Mouse (Mus musculus): ENCODE measurements around the gene Apex2. TPM values are rescaled to one million over a fixed set of nuclear protein-coding genes. Genes with fewer than 3 reads are reported as not detected.

Gene Apex2
- 19.1 and 19.2 TPM in 2 replicates for total RNA-seq (2012; rRNA removed)

DNA sequence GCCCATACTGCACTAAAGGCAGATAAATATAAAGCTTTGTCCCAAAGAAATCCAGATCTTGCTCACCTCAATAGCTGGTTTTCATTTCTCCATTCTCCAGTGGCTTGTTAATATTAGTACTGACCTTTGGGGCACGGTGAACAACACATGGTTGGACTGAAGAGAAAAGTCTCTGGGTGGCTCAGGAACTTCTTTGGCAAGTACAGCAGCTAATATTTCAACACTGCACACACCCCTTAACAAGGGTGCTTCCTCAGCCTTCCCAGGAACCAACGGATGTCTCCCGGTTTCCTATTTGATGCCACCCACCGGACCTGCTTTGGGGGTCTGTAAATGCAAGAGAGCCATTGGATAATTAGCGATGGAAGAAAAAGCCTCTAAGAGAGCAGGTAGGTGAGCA is at the start of gene Apex2:
TSS of gene Apex2 (minus strand) at position 173 of the 400 bp plus-strand sequence.
- Histone ChIP-seq H3K9ac (ENCODE audit: insufficient read depth, low read depth, low read length, poor library complexity, severe bottlenecking) (peak within 1 kb of the TSS; percentile 47; the same call in 1 of the 2 replicates), H3K4me3 (ENCODE audit: insufficient read depth in 1 of 2, low read depth in 1 of 2, low read length in 2 of 2, poor library complexity in 1 of 2, severe bottlenecking in 1 of 2) (peak within 1 kb of the TSS; percentile 91 to 99)
- in situ Hi-C loops (cut with MboI; ENCODE audit: low sequenced_read_pairs in 2 of 2, unreplicated experiment in 2 of 2): no loop called here

DNA sequence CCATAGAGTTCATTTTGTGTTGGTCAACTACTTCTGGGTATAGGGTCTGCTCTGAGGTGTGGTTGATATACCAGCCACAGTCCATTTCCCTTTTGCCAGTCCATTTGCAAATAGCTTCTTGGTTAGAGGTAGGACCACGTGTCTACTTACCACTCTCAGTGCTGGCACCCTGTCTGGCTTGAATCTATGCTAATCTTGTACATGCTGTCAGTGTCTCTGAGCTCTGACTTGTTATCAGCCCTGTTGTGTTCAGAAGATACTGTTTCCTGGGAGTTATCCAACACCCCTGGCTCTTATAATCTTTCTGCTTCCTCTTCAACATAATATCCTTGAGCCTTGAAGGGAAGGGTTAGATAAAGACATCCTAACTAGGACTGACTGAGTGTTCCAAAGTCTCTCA is 46.8 kb upstream of the Apex2 start:
- no peak overlapping the region for H3K9ac ChIP-seq (ENCODE audit: insufficient read depth, low read depth, low read length, poor library complexity, severe bottlenecking)
- TF ChIP-seq MAFK (IDR thresholded peaks at IDR 0.05; ENCODE audit: insufficient read depth, low read depth, low read length): no peak
- TF ChIP-seq HCFC1 (IDR thresholded peaks at IDR 0.05; ENCODE audit: borderline replicate concordance, insufficient read depth, low read length): no peak
- TF ChIP-seq ZNF384 (IDR thresholded peaks at IDR 0.05; ENCODE audit: low read depth, low read length): no peak
- TF ChIP-seq ZC3H11A (IDR thresholded peaks at IDR 0.05; ENCODE audit: borderline replicate concordance, low read depth, low read length): no peak
- no peak for TF ChIP-seq CHD2 (IDR thresholded peaks at IDR 0.05; ENCODE audit: low read depth, low read length)
- no peaks in the 10 kb centered on the region for H3K9me3 ChIP-seq (ENCODE audit: control insufficient read depth, insufficient read depth, low read depth, low read length)
- H3K27ac ChIP-seq (ENCODE audit: insufficient read depth, low read depth, low read length, poor library complexity, severe bottlenecking): no peak overlapping the region
- in situ Hi-C loops (cut with MboI; ENCODE audit: low sequenced_read_pairs in 2 of 2, unreplicated experiment in 2 of 2): no loop called here
- H3K4me3 ChIP-seq (ENCODE audit: insufficient read depth in 1 of 2, low read depth in 1 of 2, low read length in 2 of 2, poor library complexity in 1 of 2, severe bottlenecking in 1 of 2): no peak overlapping the region
- no peak for DNase-seq (ENCODE audit: low read depth, low spot score)
- no peaks in the 10 kb centered on the region for H3K4me1 ChIP-seq (ENCODE audit: control insufficient read depth in 2 of 2, insufficient read depth in 2 of 2, low read length in 2 of 2, poor library complexity in 1 of 2)
- no peaks in the 10 kb centered on the region for H3K36me3 ChIP-seq (ENCODE audit: control insufficient read depth, insufficient read depth, low read length, poor library complexity, severe bottlenecking)

More for the DNA sequence above, at the start of gene Apex2:
- H3K9me3 ChIP-seq (ENCODE audit: control insufficient read depth, insufficient read depth, low read depth, low read length): no peaks in the 10 kb centered on the region
- DNase-seq (ENCODE audit: low read depth, low spot score): no peak
- peaks cover 5% of the 10 kb centered on the region for H3K36me3 ChIP-seq (ENCODE audit: control insufficient read depth, insufficient read depth, low read length, poor library complexity, severe bottlenecking)
- no peaks in the 10 kb centered on the region; a peak in 1 of 4 replicates for H3K4me1 ChIP-seq (ENCODE audit: control insufficient read depth in 2 of 2, insufficient read depth in 2 of 2, low read length in 2 of 2, poor library complexity in 1 of 2)
- TF ChIP-seq ZC3H11A (IDR thresholded peaks at IDR 0.05; ENCODE audit: borderline replicate concordance, low read depth, low read length) (no peak), CHD2 (IDR thresholded peaks at IDR 0.05; ENCODE audit: low read depth, low read length) (no peak), HCFC1 (IDR thresholded peaks at IDR 0.05; ENCODE audit: borderline replicate concordance, insufficient read depth, low read length) (no peak), ZNF384 (IDR thresholded peaks at IDR 0.05; ENCODE audit: low read depth, low read length) (no peak), MAFK (IDR thresholded peaks at IDR 0.05; ENCODE audit: insufficient read depth, low read depth, low read length) (no peak)
- H3K27ac ChIP-seq (ENCODE audit: insufficient read depth, low read depth, low read length, poor library complexity, severe bottlenecking): no peak within 1 kb of the TSS

DNA sequence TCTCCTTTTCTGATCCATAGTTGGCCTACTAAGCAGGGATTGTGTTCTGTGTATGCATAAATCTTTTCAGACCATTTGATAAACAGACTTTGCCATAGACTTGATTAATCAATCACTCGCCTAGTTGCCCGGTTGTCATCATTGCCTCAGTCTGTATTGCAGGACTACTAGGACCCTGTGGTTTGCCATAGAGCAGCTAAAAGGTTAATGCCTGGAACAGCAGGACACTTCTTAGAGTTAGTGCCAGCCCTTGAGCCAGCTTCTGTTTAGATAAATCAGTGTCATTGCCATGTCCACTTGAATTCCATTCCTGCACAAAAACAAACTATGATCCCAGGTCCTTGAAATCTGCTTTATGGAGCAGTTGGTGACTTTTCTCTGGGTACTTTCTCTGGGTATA is 9.2 kb upstream of the Apex2 start:
- Histone ChIP-seq H3K4me1 (ENCODE audit: control insufficient read depth in 2 of 2, insufficient read depth in 2 of 2, low read length in 2 of 2, poor library complexity in 1 of 2) (no peaks in the 10 kb centered on the region), H3K27ac (ENCODE audit: insufficient read depth, low read depth, low read length, poor library complexity, severe bottlenecking) (no peak overlapping the region), H3K4me3 (ENCODE audit: insufficient read depth in 1 of 2, low read depth in 1 of 2, low read length in 2 of 2, poor library complexity in 1 of 2, severe bottlenecking in 1 of 2) (no peak overlapping the region), H3K9ac (ENCODE audit: insufficient read depth, low read depth, low read length, poor library complexity, severe bottlenecking) (no peak overlapping the region), H3K9me3 (ENCODE audit: control insufficient read depth, insufficient read depth, low read depth, low read length) (no peaks in the 10 kb centered on the region), H3K36me3 (ENCODE audit: control insufficient read depth, insufficient read depth, low read length, poor library complexity, severe bottlenecking) (no peaks in the 10 kb centered on the region)
- no peak for TF ChIP-seq CHD2 (IDR thresholded peaks at IDR 0.05; ENCODE audit: low read depth, low read length)
- TF ChIP-seq HCFC1 (IDR thresholded peaks at IDR 0.05; ENCODE audit: borderline replicate concordance, insufficient read depth, low read length): no peak
- TF ChIP-seq MAFK (IDR thresholded peaks at IDR 0.05; ENCODE audit: insufficient read depth, low read depth, low read length): no peak
- no peak for TF ChIP-seq ZC3H11A (IDR thresholded peaks at IDR 0.05; ENCODE audit: borderline replicate concordance, low read depth, low read length)
- TF ChIP-seq ZNF384 (IDR thresholded peaks at IDR 0.05; ENCODE audit: low read depth, low read length): no peak
- in situ Hi-C loops (cut with MboI; ENCODE audit: low sequenced_read_pairs in 2 of 2, unreplicated experiment in 2 of 2): no loop called here
- DNase-seq (ENCODE audit: low read depth, low spot score): no peak

DNA sequence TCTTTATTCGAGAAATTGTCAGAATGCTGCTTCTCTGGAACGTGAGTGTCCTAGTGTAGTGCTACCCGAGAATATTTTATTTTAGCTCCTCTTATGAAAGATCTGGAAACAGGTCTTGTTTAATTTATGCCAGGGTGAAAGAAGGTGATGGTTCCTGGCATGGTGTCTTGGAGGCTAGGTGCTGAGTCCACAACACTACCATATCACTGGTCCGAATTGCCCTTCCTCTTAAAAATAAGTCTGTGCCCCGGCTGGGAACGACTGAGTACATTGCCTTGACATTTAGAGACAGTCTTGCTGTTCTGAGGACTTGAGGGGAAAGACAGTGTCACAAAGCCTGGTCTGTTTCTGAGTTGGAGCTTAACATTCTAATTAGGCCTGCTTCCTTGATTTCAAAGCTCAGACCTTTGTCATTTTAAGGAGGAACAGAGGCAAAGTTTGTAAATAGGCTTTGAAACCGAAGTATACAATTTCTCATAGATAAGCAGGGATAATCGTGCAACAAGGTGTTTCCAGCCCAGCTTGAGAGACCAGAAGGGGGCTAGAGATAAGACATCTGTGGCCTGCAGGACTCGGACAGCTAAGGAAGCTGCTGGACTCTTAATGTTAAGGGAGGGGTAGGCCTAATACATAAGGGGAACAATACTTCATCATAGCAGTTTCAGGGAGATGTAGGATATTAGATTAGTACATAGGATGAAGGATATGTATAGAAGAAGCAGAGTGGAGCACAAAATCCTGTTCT is 5.5 kb upstream of the Apex2 start:
- DNase-seq (ENCODE audit: low read depth, low spot score): no peak
- TF ChIP-seq ZC3H11A (IDR thresholded peaks at IDR 0.05; ENCODE audit: borderline replicate concordance, low read depth, low read length) (no peak), HCFC1 (IDR thresholded peaks at IDR 0.05; ENCODE audit: borderline replicate concordance, insufficient read depth, low read length) (no peak), MAFK (IDR thresholded peaks at IDR 0.05; ENCODE audit: insufficient read depth, low read depth, low read length) (no peak), CHD2 (IDR thresholded peaks at IDR 0.05; ENCODE audit: low read depth, low read length) (no peak), ZNF384 (IDR thresholded peaks at IDR 0.05; ENCODE audit: low read depth, low read length) (no peak)
- no peaks in the 10 kb centered on the region for H3K36me3 ChIP-seq (ENCODE audit: control insufficient read depth, insufficient read depth, low read length, poor library complexity, severe bottlenecking)
- H3K9me3 ChIP-seq (ENCODE audit: control insufficient read depth, insufficient read depth, low read depth, low read length): no peaks in the 10 kb centered on the region
- H3K9ac ChIP-seq (ENCODE audit: insufficient read depth, low read depth, low read length, poor library complexity, severe bottlenecking): no peak overlapping the region
- no peak overlapping the region for H3K27ac ChIP-seq (ENCODE audit: insufficient read depth, low read depth, low read length, poor library complexity, severe bottlenecking)
- no peaks in the 10 kb centered on the region for H3K4me1 ChIP-seq (ENCODE audit: control insufficient read depth in 2 of 2, insufficient read depth in 2 of 2, low read length in 2 of 2, poor library complexity in 1 of 2)
- no peak overlapping the region for H3K4me3 ChIP-seq (ENCODE audit: insufficient read depth in 1 of 2, low read depth in 1 of 2, low read length in 2 of 2, poor library complexity in 1 of 2, severe bottlenecking in 1 of 2)
- in situ Hi-C loops (cut with MboI; ENCODE audit: low sequenced_read_pairs in 2 of 2, unreplicated experiment in 2 of 2): no loop called here

Measured in ES-E14 (cell line).